In the genomic region with DNA sequence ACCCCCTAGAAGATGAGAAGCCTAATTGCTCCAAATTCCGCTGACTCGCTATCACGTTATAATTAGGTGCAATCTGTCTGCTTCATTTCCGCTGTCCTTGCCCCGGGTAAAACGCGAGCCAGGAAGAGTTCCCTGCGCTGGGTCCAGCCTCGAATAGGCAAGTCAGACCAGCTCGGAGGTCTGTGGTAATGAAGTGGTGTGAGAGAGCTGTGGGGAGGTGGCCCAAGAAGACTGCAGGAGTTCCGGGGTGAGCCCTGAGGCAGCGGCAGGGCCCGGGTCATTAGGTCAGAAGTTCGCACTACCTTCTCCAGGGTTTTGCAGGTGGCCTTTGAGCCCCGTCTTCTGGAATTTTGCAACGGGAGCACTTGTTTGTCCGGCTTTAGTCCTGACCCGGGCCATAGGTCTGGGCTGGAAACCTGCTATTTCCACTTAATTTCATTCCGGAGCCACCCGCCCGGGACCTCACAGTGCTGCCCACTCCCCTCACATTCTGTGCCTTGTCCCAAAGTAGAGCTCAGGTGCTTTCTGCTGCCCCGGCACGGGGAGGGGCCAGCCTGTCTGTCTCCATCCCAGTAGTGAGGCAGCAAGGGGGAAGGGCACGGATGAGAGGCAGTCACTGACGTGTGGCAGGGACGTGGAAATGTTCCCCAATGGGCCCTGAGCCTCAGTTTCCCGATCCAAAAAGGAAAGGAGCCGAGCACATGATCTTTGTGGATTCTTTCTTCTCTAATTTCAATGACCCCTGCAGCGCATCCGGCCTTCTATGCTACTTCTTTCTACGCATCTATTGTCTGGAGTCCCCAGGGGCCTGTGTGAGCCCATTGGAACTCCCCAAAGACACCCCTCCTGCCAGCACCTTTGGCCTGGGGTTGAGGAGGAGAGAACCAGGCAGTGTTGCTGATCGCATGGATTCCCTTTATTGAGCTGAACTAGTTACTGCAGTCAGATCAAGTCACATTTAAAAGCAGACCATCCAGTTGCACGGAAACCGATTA, we compare ENCODE assay signal across 8 mouse cellular contexts.
DNase-seq lines count a peak whose midpoint lies in the region; ATAC-seq lines count a peak whose summit lies in the region.

No protein-coding gene starts in this region.

- DNase-seq in intestine, embryonic 14.5 days (ENCODE audit: low spot score): peak; percentile 62
- DNase-seq in brain, adult 2 months (ENCODE audit: low read depth, low spot score): peak; percentile 18
- no peak for DNase-seq in hindbrain, embryonic 14.5 days (ENCODE audit: low spot score)
- DNase-seq in cerebellum, adult 8-10 months: no peak
- DNase-seq in gastrocnemius, adult 8-10 months (ENCODE audit: low spot score in 2 of 2): no peak
- DNase-seq in frontal cortex, postnatal 14 days (ENCODE audit: low spot score in 2 of 2): no peak

- H3K36me3 ChIP-seq in intestine, embryonic 14.5 days (ENCODE audit: control insufficient read depth, insufficient read depth, low read length): no peaks in the 10 kb centered on the region
- H3K36me3 ChIP-seq in intestine, embryonic 16.5 days (ENCODE audit: control insufficient read depth, insufficient read depth, low read length): no peaks in the 10 kb centered on the region
- no peaks in the 10 kb centered on the region for H3K36me3 ChIP-seq in hindbrain, embryonic 14.5 days (replicated peaks; ENCODE audit: control insufficient read depth, insufficient read depth)
- H3K36me3 ChIP-seq in midbrain, embryonic 15.5 days (replicated peaks): no peaks in the 10 kb centered on the region

- peaks cover 14% of the 10 kb centered on the region; the same call in 1 of the 2 replicates for H3K4me1 ChIP-seq in intestine, embryonic 14.5 days (replicated peaks; ENCODE audit: control insufficient read depth, insufficient read depth, low read length)
- H3K4me1 ChIP-seq in intestine, embryonic 16.5 days (ENCODE audit: control insufficient read depth, insufficient read depth, low read length): peaks cover 19% of the 10 kb centered on the region
- H3K4me1 ChIP-seq in hindbrain, embryonic 14.5 days (replicated peaks; ENCODE audit: control insufficient read depth, insufficient read depth, low read length): peaks cover 57% of the 10 kb centered on the region
- H3K4me1 ChIP-seq in midbrain, embryonic 15.5 days: peaks cover 59% of the 10 kb centered on the region

- H3K9ac ChIP-seq in intestine, embryonic 14.5 days (ENCODE audit: low read length): no peak overlapping the region
- H3K9ac ChIP-seq in intestine, embryonic 16.5 days (ENCODE audit: low read depth, low read length): no peak overlapping the region
- peak overlapping the region; percentile 1; the same call in 1 of the 2 replicates for H3K9ac ChIP-seq in hindbrain, embryonic 14.5 days
- H3K9ac ChIP-seq in midbrain, embryonic 15.5 days: no peak overlapping the region

- 30% methylated on average over 34 of the region's 34 CpGs for WGBS in intestine, embryonic 14.5 days
- 31% methylated on average over 34 of the region's 34 CpGs for WGBS in intestine, embryonic 16.5 days
- WGBS in hindbrain, embryonic 14.5 days: 11% methylated on average over 34 of the region's 34 CpGs
- WGBS in midbrain, embryonic 15.5 days: 14% methylated on average over 34 of the region's 34 CpGs

- H3K4me3 ChIP-seq in intestine, embryonic 14.5 days (ENCODE audit: low read depth, low read length): peak overlapping the region; percentile 7; the same call in 1 of the 2 replicates
- no peak overlapping the region for H3K4me3 ChIP-seq in intestine, embryonic 16.5 days (ENCODE audit: low read length)
- no peak overlapping the region for H3K4me3 ChIP-seq in hindbrain, embryonic 14.5 days (replicated peaks; ENCODE audit: low read length)
- no peak overlapping the region for H3K4me3 ChIP-seq in midbrain, embryonic 15.5 days

- no peak overlapping the region for H3K27ac ChIP-seq in intestine, embryonic 14.5 days (ENCODE audit: low read depth)
- no peak overlapping the region for H3K27ac ChIP-seq in intestine, embryonic 16.5 days (ENCODE audit: low read length)
- peak overlapping the region; percentile 51 for H3K27ac ChIP-seq in hindbrain, embryonic 14.5 days
- H3K27ac ChIP-seq in midbrain, embryonic 15.5 days: peak overlapping the region; percentile 74

- no peak for ATAC-seq in intestine, embryonic 14.5 days (replicated peaks; ENCODE audit: low FRiP score, low TSS enrichment, low read depth)
- ATAC-seq in intestine, embryonic 16.5 days: no peak
- no peak for ATAC-seq in hindbrain, embryonic 14.5 days (ENCODE audit: low FRiP score)
- ATAC-seq in midbrain, embryonic 15.5 days (replicated peaks): no peak

- H3K4me2 ChIP-seq in intestine, embryonic 14.5 days (ENCODE audit: low read length): peak overlapping the region; percentile 42
- H3K4me2 ChIP-seq in intestine, embryonic 16.5 days (ENCODE audit: low read depth, low read length): no peak overlapping the region
- H3K4me2 ChIP-seq in hindbrain, embryonic 14.5 days (replicated peaks): peak overlapping the region; percentile 15; the same call in 1 of the 2 replicates
- peak overlapping the region; percentile 51 for H3K4me2 ChIP-seq in midbrain, embryonic 15.5 days

- peaks cover 46% of the 10 kb centered on the region for H3K27me3 ChIP-seq in intestine, embryonic 14.5 days (replicated peaks; ENCODE audit: control insufficient read depth, insufficient read depth, low read length)
- peaks cover 33% of the 10 kb centered on the region for H3K27me3 ChIP-seq in intestine, embryonic 16.5 days (replicated peaks; ENCODE audit: control insufficient read depth, insufficient read depth, low read length)
- H3K27me3 ChIP-seq in hindbrain, embryonic 14.5 days (ENCODE audit: control insufficient read depth, insufficient read depth, low read length): no peaks in the 10 kb centered on the region
- H3K27me3 ChIP-seq in midbrain, embryonic 15.5 days (replicated peaks): no peaks in the 10 kb centered on the region

- no peaks in the 10 kb centered on the region for H3K9me3 ChIP-seq in intestine, embryonic 14.5 days (ENCODE audit: control insufficient read depth, low read length)
- H3K9me3 ChIP-seq in intestine, embryonic 16.5 days (ENCODE audit: control insufficient read depth, low read length): no peaks in the 10 kb centered on the region
- no peaks in the 10 kb centered on the region for H3K9me3 ChIP-seq in hindbrain, embryonic 14.5 days (ENCODE audit: control insufficient read depth, low read length)
- H3K9me3 ChIP-seq in midbrain, embryonic 15.5 days: no peaks in the 10 kb centered on the region

Comparison
In these comparisons a context has a peak if more than half of its experiments do, and no peak if none do; other contexts are left out.
1. DNase-seq: peak in intestine, embryonic 14.5 days (single experiment) and brain, adult 2 months (single experiment); none in hindbrain, embryonic 14.5 days (single experiment), cerebellum, adult 8-10 months (single experiment), gastrocnemius, adult 8-10 months (0 of 2) and frontal cortex, postnatal 14 days (0 of 2).
2. H3K27ac ChIP-seq: peak in hindbrain, embryonic 14.5 days (single experiment) and midbrain, embryonic 15.5 days (single experiment); none in intestine, embryonic 14.5 days (single experiment) and intestine, embryonic 16.5 days (single experiment).